Mouse (Mus musculus): ENCODE data around the gene Sesn3. TPM values are rescaled to one million over a fixed set of nuclear protein-coding genes. Genes with fewer than 3 reads are reported as not detected.
A peak's percentile ranks its signal among the peaks of the same experiment; 100 is the strongest.
"Not testable (repeated sequence)": the region's sequence is repeated elsewhere in the genome, so short reads cannot be mapped to it uniquely, and the experiment has no call there.

Sesn3 gene
- polyA plus RNA-seq (2015; fragmentation: Nextera tagmentation; extraction: Ambion mirVana): 3.4 and 3.7 TPM in 2 replicates

DNA sequence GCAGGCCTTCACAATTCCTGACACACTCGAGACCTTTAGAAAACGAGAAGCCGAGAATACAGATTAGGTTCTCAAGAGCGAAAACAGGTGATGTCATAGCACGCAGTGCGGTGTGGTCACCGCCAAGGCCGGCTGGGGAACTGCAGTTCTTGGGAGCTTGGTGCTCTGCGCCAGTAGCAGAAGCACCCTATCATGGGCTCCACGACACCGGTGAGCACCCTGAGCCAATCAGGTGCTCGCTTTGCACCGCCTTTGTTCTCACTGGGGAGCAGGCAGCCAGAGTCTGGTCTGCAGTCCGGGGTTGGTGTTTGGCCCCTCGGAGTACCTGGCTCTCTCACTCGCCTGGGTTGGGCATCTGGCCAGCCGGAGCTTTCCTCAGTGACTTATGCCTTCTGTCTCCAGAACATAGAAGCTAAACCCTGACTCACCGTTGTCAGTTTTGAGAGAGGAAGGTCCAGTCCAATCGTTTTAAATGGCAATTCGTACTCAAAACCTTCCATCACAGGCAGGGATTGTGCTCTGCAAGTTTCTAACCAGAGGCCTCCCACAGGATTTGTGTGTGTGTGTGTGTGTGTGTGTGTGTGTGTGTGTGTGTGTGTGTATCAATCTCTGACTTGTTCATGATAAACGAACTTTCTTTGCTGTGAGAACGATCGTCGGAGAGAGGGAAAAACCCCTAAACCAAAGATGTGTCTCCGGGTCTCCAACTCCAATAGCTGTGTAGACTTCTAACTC lies at the start of gene Sesn3:
TSS of gene Sesn3 (plus strand) at position 82 of the 735 bp plus-strand sequence.
- TF ChIP-seq CTCF (IDR thresholded peaks at IDR 0.05; ENCODE audit: low read depth): peak; percentile 39
- no peak for TF ChIP-seq EP300 (IDR thresholded peaks at IDR 0.05; ENCODE audit: low read depth)
- H3K27me3 ChIP-seq (ENCODE audit: insufficient read depth, low read length): no peaks in the 10 kb centered on the region
- peak within 1 kb of the TSS; percentile 30 for H3K9ac ChIP-seq (replicated peaks)
- no peaks in the 10 kb centered on the region for H3K9me3 ChIP-seq (ENCODE audit: low read length)
- H3K27ac ChIP-seq (ENCODE audit: low read depth): peak within 1 kb of the TSS; percentile 66
- peak within 1 kb of the TSS; percentile 89 for H3K4me2 ChIP-seq (ENCODE audit: low read depth, low read length)
- H3K4me3 ChIP-seq (ENCODE audit: low read depth, low read length): peak within 1 kb of the TSS; percentile 74
- ATAC-seq (peak; percentile 71), DNase-seq (peak; percentile 80)
- WGBS (ENCODE audit: insufficient replicate concordance): 3% methylated on average over 25 of the region's 25 CpGs
- H3K36me3 ChIP-seq (replicated peaks; ENCODE audit: insufficient read depth, low read length): no peaks in the 10 kb centered on the region
- peaks cover 9% of the 10 kb centered on the region for H3K4me1 ChIP-seq (ENCODE audit: insufficient read depth)

DNA sequence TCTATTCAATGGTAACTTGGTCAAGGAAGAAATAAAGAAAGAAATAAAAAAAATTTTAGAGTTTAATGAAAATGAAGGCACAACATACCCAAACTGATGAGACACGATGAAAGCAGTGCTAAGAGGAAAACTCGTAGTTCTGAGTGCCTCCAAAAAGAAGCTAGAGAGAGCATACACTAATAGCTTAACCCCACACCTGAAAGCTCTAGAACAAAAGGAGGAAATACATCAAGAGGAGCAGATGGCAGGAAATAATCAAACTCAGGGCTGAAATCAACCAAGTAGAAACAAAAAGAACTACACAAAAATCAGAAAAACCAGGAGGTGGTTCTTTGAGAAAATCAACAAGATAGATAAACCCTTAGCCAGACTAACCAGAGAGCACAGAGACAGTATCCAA lies 47.8 kb upstream of the Sesn3 start:
- H3K4me2 ChIP-seq (ENCODE audit: low read depth, low read length); H3K9me3 ChIP-seq (ENCODE audit: low read length); ATAC-seq; H3K4me1 ChIP-seq (ENCODE audit: insufficient read depth); H3K36me3 ChIP-seq (replicated peaks; ENCODE audit: insufficient read depth, low read length); H3K27me3 ChIP-seq (ENCODE audit: insufficient read depth, low read length); H3K4me3 ChIP-seq (ENCODE audit: low read depth, low read length); H3K9ac ChIP-seq (replicated peaks); H3K27ac ChIP-seq (ENCODE audit: low read depth); DNase-seq: not testable (repeated sequence)
- 62% methylated on average over 2 of the region's 2 CpGs for WGBS (ENCODE audit: insufficient replicate concordance)

DNA sequence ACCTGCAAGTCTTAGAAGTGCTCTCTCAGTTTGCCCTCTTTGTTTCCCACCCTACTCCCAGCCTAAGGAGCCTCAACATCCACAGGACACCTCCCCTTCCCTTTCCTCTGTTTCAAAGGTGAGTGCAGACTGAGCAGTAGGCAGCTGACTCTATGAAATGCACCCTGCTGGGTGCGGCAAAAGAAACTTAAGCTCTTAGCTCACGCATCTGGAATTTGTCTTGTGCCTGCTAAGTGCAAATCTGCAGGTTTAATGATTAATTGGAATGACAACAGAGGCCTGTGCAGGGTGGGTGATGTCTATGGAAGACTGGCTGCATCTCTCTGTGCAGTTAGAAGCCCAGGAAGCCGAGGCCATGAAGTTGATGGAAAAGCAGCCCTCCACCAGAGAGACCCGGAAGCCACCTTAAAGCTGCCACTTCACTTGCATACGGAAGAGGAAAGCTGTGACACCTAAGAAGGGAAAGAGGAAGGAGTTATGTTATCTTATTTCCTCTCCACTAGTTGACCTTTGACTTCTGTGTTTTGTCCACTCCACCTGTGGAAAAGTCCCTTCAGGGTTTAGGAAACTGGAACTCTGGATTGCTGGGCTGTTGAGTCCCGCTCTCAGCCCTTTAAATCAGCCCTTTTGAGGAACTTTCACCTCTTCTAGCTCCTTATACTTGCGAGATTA lies 41.0 kb upstream of the Sesn3 start:
- ATAC-seq (peak; percentile 48), DNase-seq (no peak)
- H3K9me3 ChIP-seq (ENCODE audit: low read length): no peaks in the 10 kb centered on the region
- no peaks in the 10 kb centered on the region for H3K27me3 ChIP-seq (ENCODE audit: insufficient read depth, low read length)
- no peak overlapping the region for H3K27ac ChIP-seq (ENCODE audit: low read depth)
- peak overlapping the region; percentile 13; the same call in 1 of the 2 replicates for H3K4me2 ChIP-seq (ENCODE audit: low read depth, low read length)
- TF ChIP-seq CTCF (IDR thresholded peaks at IDR 0.05; ENCODE audit: low read depth) (no peak), EP300 (IDR thresholded peaks at IDR 0.05; ENCODE audit: low read depth) (no peak)
- H3K9ac ChIP-seq (replicated peaks): no peak overlapping the region
- H3K36me3 ChIP-seq (replicated peaks; ENCODE audit: insufficient read depth, low read length): no peaks in the 10 kb centered on the region
- 42% methylated on average over 7 of the region's 7 CpGs for whole genome bisulfite sequencing (ENCODE audit: insufficient replicate concordance)
- peaks cover 12% of the 10 kb centered on the region for H3K4me1 ChIP-seq (ENCODE audit: insufficient read depth)
- H3K4me3 ChIP-seq (ENCODE audit: low read depth, low read length): no peak overlapping the region

GRCm38 (mm10) chr9:14235286-14235685 lies 39.6 kb upstream of the Sesn3 start:
- 65% methylated on average over 2 of the region's 2 CpGs for WGBS (ENCODE audit: insufficient replicate concordance)
- H3K4me2 ChIP-seq (ENCODE audit: low read depth, low read length): no peak overlapping the region
- no peak for TF ChIP-seq EP300 (IDR thresholded peaks at IDR 0.05; ENCODE audit: low read depth)

GRCm38 (mm10) chr9:14241003-14241402 lies 33.9 kb upstream of the Sesn3 start:
- not testable (repeated sequence) for H3K27me3 ChIP-seq (ENCODE audit: insufficient read depth, low read length); H3K9ac ChIP-seq (replicated peaks); H3K27ac ChIP-seq (ENCODE audit: low read depth); H3K4me3 ChIP-seq (ENCODE audit: low read depth, low read length); H3K9me3 ChIP-seq (ENCODE audit: low read length); ATAC-seq; H3K36me3 ChIP-seq (replicated peaks; ENCODE audit: insufficient read depth, low read length); DNase-seq; H3K4me2 ChIP-seq (ENCODE audit: low read depth, low read length)
- 77% methylated on average over 1 of the region's 1 CpGs for WGBS (ENCODE audit: insufficient replicate concordance)
- peaks cover 13% of the 10 kb centered on the region for H3K4me1 ChIP-seq (ENCODE audit: insufficient read depth)

More at GRCm38 (mm10) chr9:14235286-14235685, 39.6 kb upstream of the Sesn3 start:
- H3K4me1 ChIP-seq (ENCODE audit: insufficient read depth): peaks cover 12% of the 10 kb centered on the region
- no peak overlapping the region for H3K9ac ChIP-seq (replicated peaks)
- no peaks in the 10 kb centered on the region for H3K27me3 ChIP-seq (ENCODE audit: insufficient read depth, low read length)
- no peak overlapping the region for H3K4me3 ChIP-seq (ENCODE audit: low read depth, low read length)
- peak; percentile 35; the same call in 1 of the 2 replicates for ATAC-seq
- H3K9me3 ChIP-seq (ENCODE audit: low read length): no peaks in the 10 kb centered on the region
- 0 out of 2 replicates have a peak overlapping the region, but pooled peaks have one; percentile 22 for H3K27ac ChIP-seq (ENCODE audit: low read depth)
- no peaks in the 10 kb centered on the region for H3K36me3 ChIP-seq (replicated peaks; ENCODE audit: insufficient read depth, low read length)
- no peak for DNase-seq

GRCm38 (mm10) chr9:14242308-14242707 lies 32.6 kb upstream of the Sesn3 start:
- DNase-seq: no peak
- H3K4me3 ChIP-seq (ENCODE audit: low read depth, low read length): no peak overlapping the region
- no peak overlapping the region for H3K27ac ChIP-seq (ENCODE audit: low read depth)
- no peaks in the 10 kb centered on the region for H3K9me3 ChIP-seq (ENCODE audit: low read length)
- H3K9ac ChIP-seq (replicated peaks): no peak overlapping the region
- peaks cover 13% of the 10 kb centered on the region for H3K4me1 ChIP-seq (ENCODE audit: insufficient read depth)
- no peak overlapping the region for H3K4me2 ChIP-seq (ENCODE audit: low read depth, low read length)
- no peak for ATAC-seq
- no peaks in the 10 kb centered on the region for H3K27me3 ChIP-seq (ENCODE audit: insufficient read depth, low read length)
- 74% methylated on average over 2 of the region's 2 CpGs for WGBS (ENCODE audit: insufficient replicate concordance)
- TF ChIP-seq CTCF (IDR thresholded peaks at IDR 0.05; ENCODE audit: low read depth) (no peak), EP300 (IDR thresholded peaks at IDR 0.05; ENCODE audit: low read depth) (no peak)
- no peaks in the 10 kb centered on the region for H3K36me3 ChIP-seq (replicated peaks; ENCODE audit: insufficient read depth, low read length)
